Mouse (Mus musculus) spleen, adult 12 weeks (tissue): ENCODE data around the gene Dlg3.

Source experiments
- DNase-seq: peaks from one replicate; pipeline ENCODE4 v3.0.0; 2022; ENCODE audit warnings: low spot score

The Dlg3 gene

GRCm38 (mm10) chrX:100767181-100767884, at the start of gene Dlg3:
Dlg3 (plus strand) TSS chrX:100767722.
- DNase-seq = no peak

- DNase-seq = no peak
These were observed 38.6 kb upstream of the Dlg3 start for GRCm38 (mm10) chrX:100728947-100729346.

GRCm38 (mm10) chrX:100729665-100730188, 37.8 kb upstream of the Dlg3 start, which contains the start of gene Gdpd2:
Gdpd2 (plus strand) TSS chrX:100729873.
- no peak for DNase-seq

- no peak for DNase-seq
These were observed 37.3 kb upstream of the Dlg3 start for GRCm38 (mm10) chrX:100730266-100730665.

GRCm38 (mm10) chrX:100734359-100734758, 33.2 kb upstream of the Dlg3 start:
- no peak for DNase-seq

- DNase-seq = no peak
These were observed 28.6 kb upstream of the Dlg3 start for GRCm38 (mm10) chrX:100738918-100739317.

- DNase-seq = no peak
These were observed 28.1 kb upstream of the Dlg3 start for GRCm38 (mm10) chrX:100739443-100739842.

GRCm38 (mm10) chrX:100740785-100741184, 26.7 kb upstream of the Dlg3 start:
- DNase-seq = no peak

- DNase-seq = no peak
These were observed 25.6 kb upstream of the Dlg3 start for GRCm38 (mm10) chrX:100741940-100742339.

- DNase-seq = no peak
These were observed 1.7 kb upstream of the Dlg3 start for GRCm38 (mm10) chrX:100765855-100766254.

- DNase-seq = no peak
These were observed 534 bp downstream of the Dlg3 start for GRCm38 (mm10) chrX:100767885-100768626.

- no peak for DNase-seq
These were observed 1.8 kb downstream of the Dlg3 start for GRCm38 (mm10) chrX:100769281-100769680.

- DNase-seq = peak; percentile 29
These were observed 6.9 kb downstream of the Dlg3 start for GRCm38 (mm10) chrX:100774341-100774811.

GRCm38 (mm10) chrX:100775405-100775804, 7.9 kb downstream of the Dlg3 start:
- DNase-seq = no peak

GRCm38 (mm10) chrX:100776494-100776893, 9.0 kb downstream of the Dlg3 start:
- no peak for DNase-seq

GRCm38 (mm10) chrX:100776985-100777654, 9.6 kb downstream of the Dlg3 start:
- peak; percentile 15 for DNase-seq

- no peak for DNase-seq
These were observed 10.2 kb downstream of the Dlg3 start for GRCm38 (mm10) chrX:100777655-100778234.

GRCm38 (mm10) chrX:100778397-100778796, 10.9 kb downstream of the Dlg3 start:
- DNase-seq = no peak

GRCm38 (mm10) chrX:100789322-100789721, 21.8 kb downstream of the Dlg3 start:
- DNase-seq = no peak

GRCm38 (mm10) chrX:100796041-100796740, 28.7 kb downstream of the Dlg3 start:
- no peak for DNase-seq

GRCm38 (mm10) chrX:100796741-100797090, 29.2 kb downstream of the Dlg3 start:
- no peak for DNase-seq

- DNase-seq = no peak
These were observed 29.8 kb downstream of the Dlg3 start for GRCm38 (mm10) chrX:100797370-100797769.
